Mouse (Mus musculus) limb, embryonic 11.5 days (tissue): ENCODE data around the gene Rpl6. TPM values are rescaled to one million over a fixed set of nuclear protein-coding genes. Genes with fewer than 3 reads are reported as not detected.

Experiments
- ATAC-seq: fragments of 200-750 bp; cut with Nextera tagmentation; 2 replicates; pipeline ENCODE4 v1.8.0; 2017; ENCODE audit warnings: low read depth; ENCODE audit not compliant: insufficient number of reproducible peaks, low FRiP score, low TSS enrichment
- DNase-seq: peaks from one replicate; pipeline ENCODE4 v3.0.0-alpha.2; 2015; ENCODE audit warnings: low spot score
- H3K27ac ChIP-seq: fragments of 300-500 bp; sonication (generic); replicated peaks from 2 replicates; pipeline ENCODE4 v1.5.1; 2014; ENCODE audit warnings: low read depth, mild to moderate bottlenecking, low read length
- H3K27me3 ChIP-seq: fragments of 300-500 bp; sonication (generic); 2 replicates; pipeline ENCODE4 v1.6.1; 2014; ENCODE audit warnings: mild to moderate bottlenecking, low read length, mixed read lengths; ENCODE audit not compliant: control insufficient read depth, insufficient read depth
- H3K36me3 ChIP-seq: fragments of 300-500 bp; sonication (generic); 2 replicates; pipeline ENCODE4 v1.6.1; 2014; ENCODE audit warnings: mild to moderate bottlenecking, low read length, moderate library complexity, mixed read lengths; ENCODE audit not compliant: control insufficient read depth, insufficient read depth
- H3K4me1 ChIP-seq: fragments of 300-500 bp; sonication (generic); 2 replicates; pipeline ENCODE4 v1.6.1; 2014; ENCODE audit warnings: low read length, mixed read lengths; ENCODE audit not compliant: control insufficient read depth, insufficient read depth
- H3K4me2 ChIP-seq: fragments of 300-500 bp; sonication (generic); 2 replicates; pipeline ENCODE4 v1.6.1; 2014; ENCODE audit warnings: low read depth, mild to moderate bottlenecking, moderate library complexity; ENCODE audit not compliant: severe bottlenecking
- H3K4me3 ChIP-seq: fragments of 300-500 bp; sonication (generic); 2 replicates; pipeline ENCODE4 v1.5.1; 2014; ENCODE audit warnings: low read depth, low read length
- H3K9ac ChIP-seq: fragments of 300-500 bp; sonication (generic); 2 replicates; pipeline ENCODE4 v1.6.1; 2014; ENCODE audit warnings: mild to moderate bottlenecking, low read length
- H3K9me3 ChIP-seq: fragments of 300-500 bp; sonication (generic); 2 replicates; pipeline ENCODE4 v1.6.1; 2016; ENCODE audit warnings: low read length; ENCODE audit not compliant: control insufficient read depth
- WGBS: fragments of 180-500 bp; shearing (Covaris S2); extraction: QIAGEN DNeasy Blood & Tissue Kit; methylation state at CpG from one replicate; pipeline ENCODE4 v1.1.7; 2014; 5-methylcytosine and 5-hydroxymethylcytosine counted together
- polyA plus RNA-seq: library from polyadenylated mRNA; unstranded; fragments of >200 nt; fragmentation: Nextera tagmentation; extraction: Ambion mirVana; gene quantifications from 2 replicates; pipeline ENCODE4 v1.2.1, GENCODE M21; 2014

The Rpl6 gene
- polyA plus RNA-seq, 1 experiment from 2014 or later = 821 TPM

DNA sequence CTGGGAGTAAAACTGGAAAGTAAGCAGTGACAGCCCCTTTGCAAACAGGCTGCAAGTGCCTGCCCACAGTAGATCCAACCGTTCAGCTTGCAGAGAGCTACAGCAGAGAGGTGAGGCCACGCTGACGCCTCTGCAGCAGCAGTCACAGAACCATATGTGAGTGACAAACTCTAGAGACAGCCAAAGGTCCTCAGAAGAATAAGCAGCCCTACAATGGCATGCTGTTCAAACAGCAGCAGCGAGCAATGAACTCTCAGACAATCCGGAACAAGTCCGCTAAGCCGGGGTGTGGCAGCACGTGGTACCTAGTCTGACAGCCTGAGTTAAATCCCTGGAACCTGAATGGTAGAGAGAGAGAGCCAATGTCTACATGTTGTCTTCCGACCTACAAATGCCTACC lies 15.1 kb upstream of the Rpl6 start:
- Histone ChIP-seq H3K9ac (no peak overlapping the region), H3K36me3 (no peaks in the 10 kb centered on the region), H3K4me3 (no peak overlapping the region), H3K27ac (no peak overlapping the region), H3K4me2 (no peak overlapping the region), H3K4me1 (peaks cover 9% of the 10 kb centered on the region; the same call in 1 of the 2 replicates), H3K9me3 (no peaks in the 10 kb centered on the region), H3K27me3 (no peaks in the 10 kb centered on the region)
- ATAC-seq (no peak), DNase-seq (no peak)
- 88% methylated on average over 9 of the region's 9 CpGs for WGBS

DNA sequence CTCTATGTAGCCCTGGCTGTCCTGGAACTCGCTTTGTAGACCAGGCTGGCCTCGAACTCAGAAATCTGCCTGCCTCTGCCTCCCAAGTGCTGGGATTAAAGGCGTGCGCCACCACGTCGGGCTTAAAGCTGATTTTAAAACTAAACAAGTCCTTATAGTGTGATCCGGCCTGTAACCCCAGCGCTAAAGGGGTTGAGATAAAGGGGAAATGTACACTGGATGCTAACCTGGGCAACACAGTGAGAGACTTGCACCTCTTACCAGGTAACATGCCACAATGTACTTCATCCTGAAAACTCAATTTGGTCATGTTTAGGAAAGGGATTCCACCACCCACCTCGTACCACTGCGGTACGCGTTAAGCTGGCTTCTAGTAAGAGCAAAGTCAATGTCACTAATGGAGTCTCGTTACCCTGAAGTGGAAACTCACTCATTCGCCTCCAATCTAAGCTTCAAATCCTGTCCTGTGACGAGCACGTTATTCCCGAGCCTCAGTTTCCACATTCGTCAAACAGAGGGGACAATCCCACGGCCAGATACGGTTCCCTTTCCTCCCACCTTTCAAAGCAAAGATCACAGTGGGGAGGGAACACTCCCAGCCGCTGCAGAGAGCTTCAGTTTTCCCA lies 14.0 kb upstream of the Rpl6 start:
- Histone ChIP-seq H3K9ac (peak overlapping the region; percentile 94), H3K27ac (no peak overlapping the region), H3K4me2 (peak overlapping the region; percentile 85), H3K27me3 (no peaks in the 10 kb centered on the region), H3K4me3 (peak overlapping the region; percentile 95), H3K4me1 (peaks cover 9% of the 10 kb centered on the region; the same call in 1 of the 2 replicates), H3K9me3 (no peaks in the 10 kb centered on the region), H3K36me3 (no peaks in the 10 kb centered on the region)
- no peak for DNase-seq
- ATAC-seq = no peak
- 31% methylated on average over 21 of the region's 21 CpGs for WGBS

GRCm38 (mm10) chr5:121190836-121191583 lies 13.3 kb upstream of the Rpl6 start, which contains the start of gene Ptpn11:
Gene Ptpn11 (minus strand): TSS chr5:121191397.
- H3K9ac ChIP-seq = peak within 1 kb of the TSS; percentile 94
- under 1% methylated on average over 64 of the region's 98 CpGs for WGBS

DNA sequence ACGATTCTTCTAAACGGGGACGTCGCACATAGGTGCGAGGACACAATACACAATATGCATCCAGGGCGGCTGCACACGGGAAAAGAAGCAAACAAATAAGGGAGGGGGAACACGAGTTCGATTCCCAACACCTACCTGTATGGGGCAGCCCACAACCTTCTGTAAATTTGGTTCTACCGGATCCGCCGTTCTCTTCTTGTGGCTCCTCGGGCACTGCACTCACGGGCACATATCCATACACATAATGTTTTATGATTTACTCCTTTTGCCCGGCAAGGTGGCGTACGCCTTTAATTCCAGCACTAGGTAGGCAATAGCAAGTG lies 12.7 kb upstream of the Rpl6 start:
- WGBS = 9% methylated on average over 17 of the region's 17 CpGs
- H3K36me3 ChIP-seq = no peaks in the 10 kb centered on the region
- DNase-seq (no peak), ATAC-seq (peak; percentile 8; the same call in 1 of the 2 replicates)
- H3K27me3 ChIP-seq = no peaks in the 10 kb centered on the region
- peak overlapping the region; percentile 95 for H3K4me3 ChIP-seq
- H3K9me3 ChIP-seq = no peaks in the 10 kb centered on the region
- H3K4me1 ChIP-seq = peaks cover 5% of the 10 kb centered on the region; the same call in 1 of the 2 replicates
- peak overlapping the region; percentile 85 for H3K4me2 ChIP-seq
- H3K27ac ChIP-seq = no peak overlapping the region
- peak overlapping the region; percentile 94 for H3K9ac ChIP-seq

More at GRCm38 (mm10) chr5:121190836-121191583, 13.3 kb upstream of the Rpl6 start, which contains the start of gene Ptpn11:
- ATAC-seq (peak; percentile 93), DNase-seq (peak; percentile 93)
- Histone ChIP-seq H3K4me3 (peak within 1 kb of the TSS; percentile 95), H3K27me3 (no peaks in the 10 kb centered on the region), H3K27ac (peak within 1 kb of the TSS; percentile 51; the same call in 1 of the 2 replicates), H3K9me3 (no peaks in the 10 kb centered on the region), H3K4me2 (peak within 1 kb of the TSS; percentile 85), H3K4me1 (peaks cover 8% of the 10 kb centered on the region; the same call in 1 of the 2 replicates), H3K36me3 (no peaks in the 10 kb centered on the region)

GRCm38 (mm10) chr5:121194173-121194572 lies 10.1 kb upstream of the Rpl6 start:
- H3K27me3 ChIP-seq = no peaks in the 10 kb centered on the region

DNA sequence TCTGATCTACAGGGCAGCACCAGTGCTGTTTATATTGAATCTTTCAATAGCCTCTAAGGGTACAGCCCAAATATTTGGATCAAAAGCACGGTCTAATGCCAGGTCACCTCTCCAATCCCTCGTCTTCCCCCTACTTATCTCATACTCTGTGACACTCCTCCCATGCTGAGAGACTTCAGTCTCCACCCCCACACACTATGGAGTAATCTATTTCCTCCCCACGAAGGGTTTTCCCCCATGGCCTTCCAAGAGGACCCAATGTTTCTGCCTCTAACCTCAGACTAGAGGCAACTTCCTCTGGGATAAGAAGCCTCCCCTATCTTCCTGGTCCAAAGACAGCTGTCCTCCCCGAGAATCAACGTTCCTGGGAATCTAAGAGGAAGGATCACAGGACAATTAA lies 7.5 kb upstream of the Rpl6 start:
- Histone ChIP-seq H3K4me3 (no peak overlapping the region), H3K27ac (no peak overlapping the region), H3K4me1 (no peaks in the 10 kb centered on the region), H3K4me2 (no peak overlapping the region), H3K36me3 (no peaks in the 10 kb centered on the region), H3K9ac (no peak overlapping the region), H3K27me3 (no peaks in the 10 kb centered on the region), H3K9me3 (no peaks in the 10 kb centered on the region)
- DNase-seq = no peak
- WGBS = 56% methylated on average over 5 of the region's 5 CpGs
- ATAC-seq = no peak

More at GRCm38 (mm10) chr5:121194173-121194572, 10.1 kb upstream of the Rpl6 start:
- H3K27ac ChIP-seq = no peak overlapping the region
- H3K9ac ChIP-seq = no peak overlapping the region
- H3K4me3 ChIP-seq = no peak overlapping the region
- H3K4me1 ChIP-seq = peaks cover 4% of the 10 kb centered on the region; the same call in 1 of the 2 replicates
- no peak for DNase-seq
- 27% methylated on average over 1 of the region's 1 CpGs for WGBS
- H3K36me3 ChIP-seq = no peaks in the 10 kb centered on the region
- ATAC-seq = no peak
- no peak overlapping the region for H3K4me2 ChIP-seq
- H3K9me3 ChIP-seq = no peaks in the 10 kb centered on the region

GRCm38 (mm10) chr5:121197337-121197736 lies 6.9 kb upstream of the Rpl6 start:
- Histone ChIP-seq H3K36me3 (no peaks in the 10 kb centered on the region), H3K4me3 (no peak overlapping the region), H3K4me1 (no peaks in the 10 kb centered on the region), H3K9me3 (no peaks in the 10 kb centered on the region), H3K27me3 (no peaks in the 10 kb centered on the region), H3K4me2 (no peak overlapping the region), H3K27ac (no peak overlapping the region), H3K9ac (no peak overlapping the region)
- WGBS = 80% methylated on average over 2 of the region's 2 CpGs
- ATAC-seq (no peak), DNase-seq (no peak)

DNA sequence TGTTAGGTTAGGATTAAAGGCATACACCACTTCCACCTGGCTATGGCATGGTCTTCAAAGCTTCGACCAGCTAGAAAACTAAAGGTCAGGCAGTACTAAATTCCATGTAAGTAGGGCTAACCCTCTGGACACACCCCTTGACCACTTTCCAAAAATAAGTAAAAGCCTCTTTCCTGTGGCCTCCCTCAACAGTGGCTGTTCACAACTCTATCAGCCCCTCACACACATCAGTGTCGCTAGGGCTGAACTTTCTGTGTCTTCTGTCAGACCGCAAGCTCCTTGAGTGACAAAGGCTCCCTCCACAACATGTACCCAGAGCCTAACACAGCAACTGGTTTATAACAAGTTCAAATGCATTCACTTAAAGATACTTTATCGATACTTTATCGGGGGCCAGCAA lies 5.9 kb upstream of the Rpl6 start:
- no peak overlapping the region for H3K27ac ChIP-seq
- no peak for ATAC-seq
- WGBS = 82% methylated on average over 5 of the region's 5 CpGs
- H3K4me3 ChIP-seq = no peak overlapping the region
- no peaks in the 10 kb centered on the region for H3K27me3 ChIP-seq
- H3K9me3 ChIP-seq = no peaks in the 10 kb centered on the region
- no peaks in the 10 kb centered on the region for H3K36me3 ChIP-seq
- H3K4me2 ChIP-seq = no peak overlapping the region
- DNase-seq = no peak
- H3K4me1 ChIP-seq = no peaks in the 10 kb centered on the region
- no peak overlapping the region for H3K9ac ChIP-seq
